Mouse (Mus musculus): ENCODE data around the gene Zfp449. TPM values are rescaled to one million over a fixed set of nuclear protein-coding genes. Genes with fewer than 3 reads are reported as not detected.
"Not testable (repeated sequence)": the region's sequence is repeated elsewhere in the genome, so short reads cannot be mapped to it uniquely, and the experiment has no call there.

The Zfp449 gene
- 4.3 and 5.1 TPM in 2 replicates for polyA plus RNA-seq (2015; fragmentation: Nextera tagmentation; extraction: Ambion mirVana)

GRCm38 (mm10) chrX:56346176-56346931, at the start of gene Zfp449:
TSS of gene Zfp449 (plus strand) at chrX:56346400.
- H3K27ac ChIP-seq: no peak within 1 kb of the TSS
- WGBS: 17% methylated on average over 39 of the region's 39 CpGs

GRCm38 (mm10) chrX:56307597-56307996, 38.6 kb upstream of the Zfp449 start:
- WGBS: 77% methylated on average over 5 of the region's 5 CpGs
- no peaks in the 10 kb centered on the region for H3K27me3 ChIP-seq
- no peak overlapping the region for H3K4me2 ChIP-seq (replicated peaks)
- no peak for ATAC-seq
- H3K4me1 ChIP-seq (replicated peaks): no peaks in the 10 kb centered on the region
- H3K27ac ChIP-seq: no peak overlapping the region
- H3K4me3 ChIP-seq (replicated peaks): no peak overlapping the region
- H3K9ac ChIP-seq (replicated peaks): no peak overlapping the region
- H3K36me3 ChIP-seq: no peaks in the 10 kb centered on the region
- no peaks in the 10 kb centered on the region for H3K9me3 ChIP-seq

More at GRCm38 (mm10) chrX:56346176-56346931, at the start of gene Zfp449:
- Histone ChIP-seq H3K36me3 (peaks cover 12% of the 10 kb centered on the region), H3K4me2 (replicated peaks) (peak within 1 kb of the TSS; percentile 55), H3K4me1 (replicated peaks) (peaks cover 4% of the 10 kb centered on the region; the same call in 1 of the 2 replicates), H3K9ac (replicated peaks) (peak within 1 kb of the TSS; percentile 73), H3K9me3 (no peaks in the 10 kb centered on the region), H3K27me3 (no peaks in the 10 kb centered on the region), H3K4me3 (replicated peaks) (peak within 1 kb of the TSS; percentile 56)
- peak; percentile 97 for ATAC-seq

- no peak overlapping the region for H3K4me2 ChIP-seq (replicated peaks)
- H3K9ac ChIP-seq (replicated peaks): no peak overlapping the region
- no peak overlapping the region for H3K27ac ChIP-seq
- no peaks in the 10 kb centered on the region for H3K4me1 ChIP-seq (replicated peaks)
- H3K36me3 ChIP-seq: no peaks in the 10 kb centered on the region
- no peaks in the 10 kb centered on the region for H3K27me3 ChIP-seq
- 73% methylated on average over 1 of the region's 1 CpGs for WGBS
- no peak for ATAC-seq
- H3K9me3 ChIP-seq: no peaks in the 10 kb centered on the region
- no peak overlapping the region for H3K4me3 ChIP-seq (replicated peaks)
Observed at GRCm38 (mm10) chrX:56312813-56313212, 33.4 kb upstream of the Zfp449 start.

GRCm38 (mm10) chrX:56322096-56322495, 24.1 kb upstream of the Zfp449 start:
- H3K9me3 ChIP-seq: no peaks in the 10 kb centered on the region
- no peak overlapping the region for H3K4me2 ChIP-seq (replicated peaks)

GRCm38 (mm10) chrX:56322731-56323130, 23.5 kb upstream of the Zfp449 start:
- Histone ChIP-seq H3K4me3 (replicated peaks) (no peak overlapping the region), H3K4me1 (replicated peaks) (no peaks in the 10 kb centered on the region), H3K9me3 (no peaks in the 10 kb centered on the region), H3K27ac (no peak overlapping the region), H3K27me3 (no peaks in the 10 kb centered on the region), H3K4me2 (replicated peaks) (no peak overlapping the region), H3K9ac (replicated peaks) (no peak overlapping the region), H3K36me3 (no peaks in the 10 kb centered on the region)
- ATAC-seq: no peak
- 80% methylated on average over 2 of the region's 2 CpGs for WGBS

More at GRCm38 (mm10) chrX:56322096-56322495, 24.1 kb upstream of the Zfp449 start:
- Histone ChIP-seq H3K36me3 (no peaks in the 10 kb centered on the region), H3K27me3 (no peaks in the 10 kb centered on the region), H3K4me1 (replicated peaks) (no peaks in the 10 kb centered on the region), H3K27ac (no peak overlapping the region), H3K4me3 (replicated peaks) (no peak overlapping the region), H3K9ac (replicated peaks) (no peak overlapping the region)
- WGBS: 85% methylated on average over 5 of the region's 5 CpGs
- no peak for ATAC-seq

- 73% methylated on average over 3 of the region's 3 CpGs for WGBS
- H3K4me3 ChIP-seq (replicated peaks): no peak overlapping the region
- no peak for ATAC-seq
- H3K36me3 ChIP-seq: no peaks in the 10 kb centered on the region
- H3K27ac ChIP-seq: no peak overlapping the region
- H3K9me3 ChIP-seq: no peaks in the 10 kb centered on the region
- H3K27me3 ChIP-seq: no peaks in the 10 kb centered on the region
- no peak overlapping the region for H3K4me2 ChIP-seq (replicated peaks)
- H3K9ac ChIP-seq (replicated peaks): no peak overlapping the region
- H3K4me1 ChIP-seq (replicated peaks): no peaks in the 10 kb centered on the region
Observed at GRCm38 (mm10) chrX:56332046-56332445, 14.2 kb upstream of the Zfp449 start.

GRCm38 (mm10) chrX:56340305-56340704, 5.9 kb upstream of the Zfp449 start:
- H3K27me3 ChIP-seq: no peaks in the 10 kb centered on the region
- no peak overlapping the region for H3K27ac ChIP-seq
- H3K4me3 ChIP-seq (replicated peaks): no peak overlapping the region
- H3K4me1 ChIP-seq (replicated peaks): no peaks in the 10 kb centered on the region
- no peak for ATAC-seq
- H3K9ac ChIP-seq (replicated peaks): no peak overlapping the region
- no peaks in the 10 kb centered on the region for H3K9me3 ChIP-seq
- no peak overlapping the region for H3K4me2 ChIP-seq (replicated peaks)
- H3K36me3 ChIP-seq: no peaks in the 10 kb centered on the region

GRCm38 (mm10) chrX:56342921-56343320, 3.3 kb upstream of the Zfp449 start:
- Histone ChIP-seq H3K27me3 (no peaks in the 10 kb centered on the region), H3K9me3 (no peaks in the 10 kb centered on the region), H3K27ac (no peak overlapping the region), H3K4me1 (replicated peaks) (peaks cover 4% of the 10 kb centered on the region; the same call in 1 of the 2 replicates), H3K9ac (replicated peaks) (no peak overlapping the region), H3K4me2 (replicated peaks) (no peak overlapping the region), H3K36me3 (no peaks in the 10 kb centered on the region), H3K4me3 (replicated peaks) (no peak overlapping the region)
- whole genome bisulfite sequencing: 87% methylated on average over 3 of the region's 3 CpGs
- no peak for ATAC-seq

GRCm38 (mm10) chrX:56346932-56347253, 693 bp downstream of the Zfp449 start:
- no peaks in the 10 kb centered on the region for H3K27me3 ChIP-seq
- H3K9me3 ChIP-seq: no peaks in the 10 kb centered on the region
- H3K9ac ChIP-seq (replicated peaks): peak overlapping the region; percentile 73
- peak overlapping the region; percentile 56 for H3K4me3 ChIP-seq (replicated peaks)
- peak; percentile 15; the same call in 1 of the 2 replicates for ATAC-seq
- WGBS: 51% methylated on average over 8 of the region's 8 CpGs
- peaks cover 4% of the 10 kb centered on the region; the same call in 1 of the 2 replicates for H3K4me1 ChIP-seq (replicated peaks)
- H3K27ac ChIP-seq: no peak overlapping the region
- H3K36me3 ChIP-seq: peaks cover 14% of the 10 kb centered on the region
- H3K4me2 ChIP-seq (replicated peaks): peak overlapping the region; percentile 55

- 16% methylated on average over 32 of the region's 56 CpGs for WGBS
- Histone ChIP-seq H3K9ac (replicated peaks) (peak within 1 kb of the TSS; percentile 61), H3K27ac (0 out of 2 replicates have a peak within 1 kb of the TSS, but pooled peaks have one; percentile 56), H3K4me2 (replicated peaks) (peak within 1 kb of the TSS; percentile 56), H3K4me3 (replicated peaks) (peak within 1 kb of the TSS; percentile 50)
- peak; percentile 92 for ATAC-seq
- not testable (repeated sequence) for H3K36me3 ChIP-seq; H3K9me3 ChIP-seq; H3K4me1 ChIP-seq (replicated peaks); H3K27me3 ChIP-seq
Observed at GRCm38 (mm10) chrX:56374431-56375128, 28.4 kb downstream of the Zfp449 start, which contains the start of gene Smim10l2a. TSS of gene Smim10l2a (plus strand) at chrX:56374586.

- no peak overlapping the region for H3K27ac ChIP-seq
- WGBS: 84% methylated on average over 2 of the region's 2 CpGs
- no peaks in the 10 kb centered on the region for H3K9me3 ChIP-seq
- H3K4me2 ChIP-seq (replicated peaks): no peak overlapping the region
- no peak overlapping the region for H3K4me3 ChIP-seq (replicated peaks)
- no peak for ATAC-seq
- no peaks in the 10 kb centered on the region for H3K36me3 ChIP-seq
- H3K27me3 ChIP-seq: no peaks in the 10 kb centered on the region
- no peak overlapping the region for H3K9ac ChIP-seq (replicated peaks)
- no peaks in the 10 kb centered on the region for H3K4me1 ChIP-seq (replicated peaks)
Observed at GRCm38 (mm10) chrX:56380852-56381251, 34.7 kb downstream of the Zfp449 start.

GRCm38 (mm10) chrX:56384142-56384541, 37.9 kb downstream of the Zfp449 start:
- no peaks in the 10 kb centered on the region for H3K36me3 ChIP-seq
- ATAC-seq: no peak
- WGBS: 81% methylated on average over 2 of the region's 2 CpGs
- no peaks in the 10 kb centered on the region for H3K4me1 ChIP-seq (replicated peaks)
- no peak overlapping the region for H3K4me2 ChIP-seq (replicated peaks)
- no peak overlapping the region for H3K4me3 ChIP-seq (replicated peaks)
- no peaks in the 10 kb centered on the region for H3K27me3 ChIP-seq
- H3K27ac ChIP-seq: no peak overlapping the region
- no peak overlapping the region for H3K9ac ChIP-seq (replicated peaks)
- H3K9me3 ChIP-seq: no peaks in the 10 kb centered on the region
